Mouse (Mus musculus): ENCODE measurements around the gene Stk10.

Stk10 gene

GRCm38 (mm10) chr11:32566184-32566583, 33.1 kb downstream of the Stk10 start:
- in situ Hi-C loops (cut with MboI; ENCODE audit: unreplicated experiment in 2 of 2), result no loop called here

GRCm38 (mm10) chr11:32567000-32567855, 34.1 kb downstream of the Stk10 start:
- in situ Hi-C loops (cut with MboI; ENCODE audit: unreplicated experiment in 2 of 2), result no loop called here

GRCm38 (mm10) chr11:32568060-32568459, 35.0 kb downstream of the Stk10 start:
- in situ Hi-C loops (cut with MboI; ENCODE audit: unreplicated experiment in 2 of 2), result no loop called here

GRCm38 (mm10) chr11:32568637-32569293, 35.7 kb downstream of the Stk10 start:
- in situ Hi-C loops (cut with MboI; ENCODE audit: unreplicated experiment in 2 of 2), result no loop called here

- in situ Hi-C loops (cut with MboI; ENCODE audit: unreplicated experiment in 2 of 2), result no loop called here
These were observed 38.0 kb downstream of the Stk10 start for GRCm38 (mm10) chr11:32571103-32571502.

- in situ Hi-C loops (cut with MboI; ENCODE audit: unreplicated experiment in 2 of 2), result no loop called here
These were observed 40.6 kb downstream of the Stk10 start for GRCm38 (mm10) chr11:32573669-32574068.

- in situ Hi-C loops (cut with MboI; ENCODE audit: unreplicated experiment in 2 of 2), result no loop called here
These were observed 43.1 kb downstream of the Stk10 start for GRCm38 (mm10) chr11:32575964-32576759.

- in situ Hi-C loops (cut with MboI; ENCODE audit: unreplicated experiment in 2 of 2), result no loop called here
These were observed 43.6 kb downstream of the Stk10 start for GRCm38 (mm10) chr11:32576760-32577050.

- in situ Hi-C loops (cut with MboI; ENCODE audit: unreplicated experiment in 2 of 2), result no loop called here
These were observed 47.3 kb downstream of the Stk10 start for GRCm38 (mm10) chr11:32580305-32580947.

- in situ Hi-C loops (cut with MboI; ENCODE audit: unreplicated experiment in 2 of 2), result no loop called here
These were observed 47.9 kb downstream of the Stk10 start for GRCm38 (mm10) chr11:32581031-32581430.

GRCm38 (mm10) chr11:32582813-32583212, 49.7 kb downstream of the Stk10 start:
- in situ Hi-C loops (cut with MboI; ENCODE audit: unreplicated experiment in 2 of 2), result no loop called here

- in situ Hi-C loops (cut with MboI; ENCODE audit: unreplicated experiment in 2 of 2), result loop anchor here (5.0 kb wide), 3 partner anchors 49 to 134 kb away; partner anchors contain the start of genes Efcab9 (in 1 of the 2) and Stk10 (in 1 of the 2)
These were observed 52.9 kb downstream of the Stk10 start for GRCm38 (mm10) chr11:32585996-32586395.

- in situ Hi-C loops (cut with MboI; ENCODE audit: unreplicated experiment in 2 of 2), result loop anchor here (5.0 kb wide), 3 partner anchors 50 to 135 kb away; partner anchors contain the start of genes Efcab9 (in 1 of the 2) and Stk10 (in 1 of the 2)
These were observed 54.3 kb downstream of the Stk10 start for GRCm38 (mm10) chr11:32587191-32588089.

- in situ Hi-C loops (cut with MboI; ENCODE audit: unreplicated experiment in 2 of 2), result loop anchor here (5.0 kb wide), 3 partner anchors 51 to 136 kb away; partner anchors contain the start of genes Efcab9 (in 1 of the 2) and Stk10 (in 1 of the 2)
These were observed 55.2 kb downstream of the Stk10 start for GRCm38 (mm10) chr11:32588090-32588891.

- in situ Hi-C loops (cut with MboI; ENCODE audit: unreplicated experiment in 2 of 2), result loop anchor here (5.0 kb wide), 3 partner anchors 52 to 137 kb away; partner anchors contain the start of genes Efcab9 (in 1 of the 2) and Stk10 (in 1 of the 2)
These were observed 55.7 kb downstream of the Stk10 start for GRCm38 (mm10) chr11:32588892-32589172.

GRCm38 (mm10) chr11:32589201-32589600, 56.1 kb downstream of the Stk10 start:
- in situ Hi-C loops (cut with MboI; ENCODE audit: unreplicated experiment in 2 of 2), result loop anchor here (5.0 kb wide), 3 partner anchors 52 to 137 kb away; partner anchors contain the start of genes Efcab9 (in 1 of the 2) and Stk10 (in 1 of the 2)

- in situ Hi-C loops (cut with MboI; ENCODE audit: unreplicated experiment in 2 of 2), result loop anchor here (5.0 kb wide), 3 partner anchors 52 to 137 kb away; partner anchors contain the start of genes Efcab9 (in 1 of the 2) and Stk10 (in 1 of the 2)
These were observed 56.7 kb downstream of the Stk10 start for GRCm38 (mm10) chr11:32589791-32590190.

GRCm38 (mm10) chr11:32590205-32590604, 57.1 kb downstream of the Stk10 start:
- in situ Hi-C loops (cut with MboI; ENCODE audit: unreplicated experiment in 2 of 2), result loop anchor here in 1 of 2 experiments (5.0 kb wide), 1 partner anchor 138 kb away; no protein-coding TSS in a partner anchor
